Mouse (Mus musculus): ENCODE results near the gene Tfrc. TPM values are rescaled to one million over a fixed set of nuclear protein-coding genes. Genes with fewer than 3 reads are reported as not detected.

Tfrc gene
- polyA plus RNA-seq, 1 experiment from 2014 or later, result 62.0 TPM

GRCm38 (mm10) chr16:32642280-32642679 lies 33.6 kb downstream of the Tfrc start:
- Histone ChIP-seq H3K4me1 (ENCODE audit: control insufficient read depth, insufficient read depth, low read length) (peaks cover 26% of the 10 kb centered on the region), H3K36me3 (ENCODE audit: control insufficient read depth, insufficient read depth, low read length) (no peaks in the 10 kb centered on the region), H3K9me3 (ENCODE audit: control insufficient read depth, low read length) (no peaks in the 10 kb centered on the region), H3K27ac (ENCODE audit: low read depth, low read length) (no peak overlapping the region), H3K4me3 (ENCODE audit: low read length) (no peak overlapping the region), H3K9ac (ENCODE audit: low read depth, low read length) (peak overlapping the region; percentile 23; the same call in 1 of the 2 replicates), H3K27me3 (ENCODE audit: control insufficient read depth, insufficient read depth, low read length) (no peaks in the 10 kb centered on the region), H3K4me2 (replicated peaks; ENCODE audit: low read depth, low read length) (peak overlapping the region; percentile 19)
- ATAC-seq (ENCODE audit: low FRiP score, low TSS enrichment), result no peak
- WGBS, result 41% methylated on average over 13 of the region's 13 CpGs

DNA sequence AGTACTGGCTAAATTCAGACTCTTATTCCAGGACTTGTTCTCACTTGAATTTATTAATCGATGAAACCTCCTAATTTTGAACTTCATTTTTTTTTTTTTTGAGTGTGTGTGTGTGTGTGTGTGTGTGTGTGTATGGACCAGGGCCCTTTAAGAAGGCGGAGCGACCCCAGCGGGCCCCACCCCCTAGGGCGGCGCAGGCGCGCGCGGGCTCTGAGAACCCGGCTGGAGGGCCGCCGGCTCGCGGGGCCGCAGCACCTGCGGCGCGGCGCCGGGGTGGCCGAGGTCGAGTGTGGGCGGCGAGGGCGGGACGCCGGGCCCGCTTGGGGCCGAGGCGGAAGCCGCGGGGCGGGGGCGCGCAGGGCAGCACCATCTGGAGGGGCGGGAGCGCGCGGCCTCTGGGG lies 34.9 kb downstream of the Tfrc start, which contains the start of gene Tnk2:
TSS of gene Tnk2 (plus strand) at position 214 of the 401 bp plus-strand sequence.
- no peaks in the 10 kb centered on the region for H3K27me3 ChIP-seq (ENCODE audit: control insufficient read depth, insufficient read depth, low read length)
- peak; percentile 91 for ATAC-seq (ENCODE audit: low FRiP score, low TSS enrichment)
- H3K4me2 ChIP-seq (replicated peaks; ENCODE audit: low read depth, low read length), result peak within 1 kb of the TSS; percentile 83
- WGBS, result under 1% methylated on average over 38 of the region's 40 CpGs
- no peaks in the 10 kb centered on the region for H3K36me3 ChIP-seq (ENCODE audit: control insufficient read depth, insufficient read depth, low read length)
- peak within 1 kb of the TSS; percentile 80; the same call in 1 of the 2 replicates for H3K27ac ChIP-seq (ENCODE audit: low read depth, low read length)
- H3K4me1 ChIP-seq (ENCODE audit: control insufficient read depth, insufficient read depth, low read length), result peaks cover 26% of the 10 kb centered on the region
- peak within 1 kb of the TSS; percentile 75 for H3K4me3 ChIP-seq (ENCODE audit: low read length)
- peak within 1 kb of the TSS; percentile 86 for H3K9ac ChIP-seq (ENCODE audit: low read depth, low read length)
- no peaks in the 10 kb centered on the region for H3K9me3 ChIP-seq (ENCODE audit: control insufficient read depth, low read length)

DNA sequence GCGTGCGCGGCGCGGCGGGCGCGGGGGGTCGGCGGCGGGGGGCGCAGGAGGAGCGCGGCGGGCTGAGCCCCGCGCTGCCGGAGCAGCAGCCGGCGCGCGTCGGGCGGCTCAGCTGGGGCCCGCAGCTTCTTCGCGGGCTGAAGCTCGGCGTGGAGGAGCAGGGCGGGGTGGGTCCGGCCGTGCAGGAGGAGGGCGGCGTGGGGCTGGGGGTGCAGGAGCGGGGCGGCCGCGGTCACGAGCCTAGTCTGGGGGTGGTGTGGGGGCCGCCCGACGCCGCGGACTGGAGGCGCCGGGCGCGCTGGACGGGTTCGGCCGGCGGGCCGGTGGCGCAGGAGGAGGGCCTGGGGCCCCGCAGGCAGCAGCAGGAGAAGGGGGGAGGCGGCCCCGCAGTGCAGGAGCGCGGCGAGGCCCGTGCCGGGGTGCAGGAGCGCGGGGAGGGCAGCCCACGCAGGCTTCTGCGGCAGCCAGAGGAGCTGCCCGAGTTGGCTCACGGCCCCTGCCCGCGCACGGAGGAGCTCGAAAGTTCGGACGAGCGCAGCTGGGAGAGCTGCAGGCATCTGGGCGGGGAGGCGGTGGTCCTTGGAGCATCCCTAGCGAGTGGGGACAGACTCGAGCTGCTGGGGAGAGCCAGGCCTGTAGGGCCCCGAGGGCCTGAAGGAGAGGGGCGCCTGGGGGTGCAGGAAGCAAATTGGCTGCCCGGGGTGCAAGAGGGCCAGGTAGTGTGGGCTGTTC lies 35.5 kb downstream of the Tfrc start:
- WGBS, result under 1% methylated on average over 54 of the region's 82 CpGs
- H3K9me3 ChIP-seq (ENCODE audit: control insufficient read depth, low read length), result no peaks in the 10 kb centered on the region
- peak overlapping the region; percentile 75 for H3K4me3 ChIP-seq (ENCODE audit: low read length)
- H3K9ac ChIP-seq (ENCODE audit: low read depth, low read length), result peak overlapping the region; percentile 86
- H3K4me2 ChIP-seq (replicated peaks; ENCODE audit: low read depth, low read length), result peak overlapping the region; percentile 83
- H3K36me3 ChIP-seq (ENCODE audit: control insufficient read depth, insufficient read depth, low read length), result no peaks in the 10 kb centered on the region
- peaks cover 26% of the 10 kb centered on the region for H3K4me1 ChIP-seq (ENCODE audit: control insufficient read depth, insufficient read depth, low read length)
- H3K27ac ChIP-seq (ENCODE audit: low read depth, low read length), result peak overlapping the region; percentile 80; the same call in 1 of the 2 replicates
- ATAC-seq (ENCODE audit: low FRiP score, low TSS enrichment), result peak; percentile 74
- no peaks in the 10 kb centered on the region for H3K27me3 ChIP-seq (ENCODE audit: control insufficient read depth, insufficient read depth, low read length)

DNA sequence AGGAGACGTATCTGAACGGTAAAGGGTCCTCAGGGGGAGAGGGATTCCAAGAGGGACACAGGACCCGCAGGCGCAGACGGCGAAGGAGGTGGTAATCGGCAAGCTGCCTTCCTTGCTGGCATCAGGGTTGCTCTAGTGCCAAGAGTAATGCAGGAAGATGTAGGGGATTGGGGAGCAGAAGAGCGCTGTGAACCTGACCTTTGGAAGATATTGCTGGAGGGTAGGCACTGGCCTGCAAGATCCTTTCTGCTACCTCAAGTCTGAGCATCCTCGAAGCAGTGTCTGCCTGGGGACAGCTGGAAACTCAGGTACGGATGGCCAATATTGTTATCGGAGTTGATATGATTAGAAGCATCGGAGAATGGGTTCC lies 36.1 kb downstream of the Tfrc start:
- no peak for ATAC-seq (ENCODE audit: low FRiP score, low TSS enrichment)
- Histone ChIP-seq H3K4me3 (ENCODE audit: low read length) (peak overlapping the region; percentile 75), H3K4me1 (ENCODE audit: control insufficient read depth, insufficient read depth, low read length) (peaks cover 26% of the 10 kb centered on the region), H3K4me2 (replicated peaks; ENCODE audit: low read depth, low read length) (peak overlapping the region; percentile 83), H3K9ac (ENCODE audit: low read depth, low read length) (peak overlapping the region; percentile 86), H3K27me3 (ENCODE audit: control insufficient read depth, insufficient read depth, low read length) (no peaks in the 10 kb centered on the region), H3K36me3 (ENCODE audit: control insufficient read depth, insufficient read depth, low read length) (no peaks in the 10 kb centered on the region), H3K27ac (ENCODE audit: low read depth, low read length) (0 out of 2 replicates have a peak overlapping the region, but pooled peaks have one; percentile 11), H3K9me3 (ENCODE audit: control insufficient read depth, low read length) (no peaks in the 10 kb centered on the region)
- WGBS, result 14% methylated on average over 12 of the region's 12 CpGs

GRCm38 (mm10) chr16:32645361-32645914 lies 36.7 kb downstream of the Tfrc start:
- ATAC-seq (ENCODE audit: low FRiP score, low TSS enrichment), result no peak
- Histone ChIP-seq H3K9me3 (ENCODE audit: control insufficient read depth, low read length) (no peaks in the 10 kb centered on the region), H3K4me2 (replicated peaks; ENCODE audit: low read depth, low read length) (peak overlapping the region; percentile 83), H3K27ac (ENCODE audit: low read depth, low read length) (no peak overlapping the region), H3K27me3 (ENCODE audit: control insufficient read depth, insufficient read depth, low read length) (no peaks in the 10 kb centered on the region), H3K4me1 (ENCODE audit: control insufficient read depth, insufficient read depth, low read length) (peaks cover 26% of the 10 kb centered on the region), H3K9ac (ENCODE audit: low read depth, low read length) (peak overlapping the region; percentile 14; the same call in 1 of the 2 replicates), H3K36me3 (ENCODE audit: control insufficient read depth, insufficient read depth, low read length) (no peaks in the 10 kb centered on the region), H3K4me3 (ENCODE audit: low read length) (peak overlapping the region; percentile 75)
- 24% methylated on average over 14 of the region's 14 CpGs for WGBS

DNA sequence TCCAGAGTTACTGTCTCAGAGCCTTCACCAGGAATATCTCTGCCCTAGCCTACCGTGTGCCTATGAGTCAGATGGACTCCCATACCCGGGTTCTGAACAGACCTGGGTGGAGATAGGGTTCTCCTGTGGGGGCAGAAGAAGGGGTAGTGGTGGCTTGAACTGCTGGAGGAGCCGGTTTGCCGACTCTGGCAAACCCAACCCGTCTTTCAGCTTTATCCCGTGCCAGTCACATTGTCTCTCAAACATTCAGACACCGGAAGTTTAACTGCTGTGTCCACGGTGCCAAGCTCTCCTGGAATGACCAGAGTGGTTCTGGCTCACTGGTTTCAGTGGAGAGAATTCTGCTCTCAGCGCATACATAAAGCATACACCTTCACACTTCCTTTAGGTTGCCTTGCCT lies 37.3 kb downstream of the Tfrc start:
- 63% methylated on average over 9 of the region's 9 CpGs for WGBS
- H3K4me1 ChIP-seq (ENCODE audit: control insufficient read depth, insufficient read depth, low read length), result peaks cover 26% of the 10 kb centered on the region
- no peaks in the 10 kb centered on the region for H3K36me3 ChIP-seq (ENCODE audit: control insufficient read depth, insufficient read depth, low read length)
- peak overlapping the region; percentile 83 for H3K4me2 ChIP-seq (replicated peaks; ENCODE audit: low read depth, low read length)
- H3K9me3 ChIP-seq (ENCODE audit: control insufficient read depth, low read length), result no peaks in the 10 kb centered on the region
- no peak overlapping the region; the same call in 1 of the 2 replicates for H3K27ac ChIP-seq (ENCODE audit: low read depth, low read length)
- H3K9ac ChIP-seq (ENCODE audit: low read depth, low read length), result peak overlapping the region; percentile 14; the same call in 1 of the 2 replicates
- no peaks in the 10 kb centered on the region for H3K27me3 ChIP-seq (ENCODE audit: control insufficient read depth, insufficient read depth, low read length)
- ATAC-seq (ENCODE audit: low FRiP score, low TSS enrichment), result no peak
- peak overlapping the region; percentile 75 for H3K4me3 ChIP-seq (ENCODE audit: low read length)

- Histone ChIP-seq H3K9me3 (ENCODE audit: control insufficient read depth, low read length) (no peaks in the 10 kb centered on the region), H3K27ac (ENCODE audit: low read depth, low read length) (no peak overlapping the region), H3K4me3 (ENCODE audit: low read length) (no peak overlapping the region), H3K4me2 (replicated peaks; ENCODE audit: low read depth, low read length) (no peak overlapping the region), H3K4me1 (ENCODE audit: control insufficient read depth, insufficient read depth, low read length) (peaks cover 19% of the 10 kb centered on the region), H3K9ac (ENCODE audit: low read depth, low read length) (no peak overlapping the region), H3K36me3 (ENCODE audit: control insufficient read depth, insufficient read depth, low read length) (no peaks in the 10 kb centered on the region), H3K27me3 (ENCODE audit: control insufficient read depth, insufficient read depth, low read length) (no peaks in the 10 kb centered on the region)
- no peak for ATAC-seq (ENCODE audit: low FRiP score, low TSS enrichment)
Observed at GRCm38 (mm10) chr16:32647712-32648111, 39.0 kb downstream of the Tfrc start.

GRCm38 (mm10) chr16:32650461-32650860 lies 41.7 kb downstream of the Tfrc start:
- Histone ChIP-seq H3K27ac (ENCODE audit: low read depth, low read length) (no peak overlapping the region), H3K36me3 (ENCODE audit: control insufficient read depth, insufficient read depth, low read length) (no peaks in the 10 kb centered on the region)

DNA sequence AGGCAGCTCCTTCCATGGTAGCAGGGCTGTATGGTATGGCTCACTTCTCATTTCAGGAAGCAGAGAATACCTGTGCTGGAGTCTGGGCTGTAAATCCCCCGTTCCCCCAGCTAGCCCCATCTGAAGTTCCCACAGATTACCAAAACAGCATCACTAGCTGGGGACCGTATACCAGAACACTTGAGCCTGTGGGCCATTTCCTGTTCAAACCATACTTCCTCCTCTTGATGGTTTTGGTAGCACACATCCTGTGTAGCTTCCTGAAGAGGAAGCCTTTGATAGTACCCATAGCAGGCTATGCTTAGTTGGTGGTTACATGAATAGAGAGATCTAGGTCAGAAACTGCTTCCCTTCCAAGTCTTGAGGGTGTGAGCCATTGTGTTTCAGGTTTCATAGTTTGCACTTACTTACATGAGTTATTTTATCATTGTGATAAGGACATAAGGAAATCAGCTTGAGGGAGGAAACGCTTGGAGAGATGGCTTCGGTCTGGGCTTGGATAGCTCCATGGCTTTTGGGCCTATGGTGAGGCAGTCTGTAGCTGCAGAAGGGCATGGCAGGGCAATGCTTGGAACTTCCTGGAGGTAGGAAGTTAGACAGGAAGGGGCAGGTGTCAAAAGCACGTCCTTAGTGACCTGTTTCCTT lies 42.4 kb downstream of the Tfrc start:
- WGBS, result 78% methylated on average over 5 of the region's 5 CpGs
- no peaks in the 10 kb centered on the region for H3K27me3 ChIP-seq (ENCODE audit: control insufficient read depth, insufficient read depth, low read length)
- H3K36me3 ChIP-seq (ENCODE audit: control insufficient read depth, insufficient read depth, low read length), result no peaks in the 10 kb centered on the region
- H3K4me2 ChIP-seq (replicated peaks; ENCODE audit: low read depth, low read length), result no peak overlapping the region
- H3K27ac ChIP-seq (ENCODE audit: low read depth, low read length), result peak overlapping the region; percentile 37; the same call in 1 of the 2 replicates
- no peaks in the 10 kb centered on the region for H3K9me3 ChIP-seq (ENCODE audit: control insufficient read depth, low read length)
- peaks cover 5% of the 10 kb centered on the region for H3K4me1 ChIP-seq (ENCODE audit: control insufficient read depth, insufficient read depth, low read length)
- no peak for ATAC-seq (ENCODE audit: low FRiP score, low TSS enrichment)
- no peak overlapping the region for H3K4me3 ChIP-seq (ENCODE audit: low read length)
- H3K9ac ChIP-seq (ENCODE audit: low read depth, low read length), result no peak overlapping the region

More at GRCm38 (mm10) chr16:32650461-32650860, 41.7 kb downstream of the Tfrc start:
- Histone ChIP-seq H3K4me3 (ENCODE audit: low read length) (no peak overlapping the region), H3K27me3 (ENCODE audit: control insufficient read depth, insufficient read depth, low read length) (no peaks in the 10 kb centered on the region), H3K9me3 (ENCODE audit: control insufficient read depth, low read length) (no peaks in the 10 kb centered on the region), H3K4me1 (ENCODE audit: control insufficient read depth, insufficient read depth, low read length) (peaks cover 10% of the 10 kb centered on the region), H3K9ac (ENCODE audit: low read depth, low read length) (no peak overlapping the region), H3K4me2 (replicated peaks; ENCODE audit: low read depth, low read length) (no peak overlapping the region)
- no peak for ATAC-seq (ENCODE audit: low FRiP score, low TSS enrichment)

All from kidney, embryonic 14.5 days (tissue).